Mouse (Mus musculus) macrophage (primary cell): Measurements from ENCODE around the gene Zdhhc17. TPM values are rescaled to one million over a fixed set of nuclear protein-coding genes. Genes with fewer than 3 reads are reported as not detected.

Source experiments
- H3K27ac ChIP-seq: fragments of 350-480 bp; formaldehyde crosslinking; 2 replicates; pipeline ENCODE4 v1.9.0; 2021
- H3K36me3 ChIP-seq: fragments of 350-480 bp; formaldehyde crosslinking; 2 replicates; pipeline ENCODE4 v1.9.0; 2021; ENCODE audit errors: inconsistent target
- H3K4me3 ChIP-seq: fragments of 350-480 bp; formaldehyde crosslinking; 2 replicates; pipeline ENCODE4 v1.9.0; 2021; ENCODE audit errors: inconsistent target
- H3K79me2 ChIP-seq: fragments of 350-480 bp; formaldehyde crosslinking; 2 replicates; pipeline ENCODE4 v1.9.0; 2021; ENCODE audit errors: inconsistent target
- WGBS: methylation state at CpG from one replicate; pipeline ENCODE4 v1.1.7; 2026; ENCODE audit warnings: inconsistent platforms; ENCODE audit not compliant: missing documents; 5-methylcytosine and 5-hydroxymethylcytosine counted together
- polyA plus RNA-seq: library from polyadenylated mRNA; stranded (reverse); fragments of 250-400 nt; gene quantifications from 3 replicates; pipeline ENCODE4 v1.2.4, GENCODE M21; 2018; ENCODE audit warnings: inconsistent platforms

The Zdhhc17 gene
- polyA plus RNA-seq, 1 experiment from 2014 or later = 8.6 TPM

DNA sequence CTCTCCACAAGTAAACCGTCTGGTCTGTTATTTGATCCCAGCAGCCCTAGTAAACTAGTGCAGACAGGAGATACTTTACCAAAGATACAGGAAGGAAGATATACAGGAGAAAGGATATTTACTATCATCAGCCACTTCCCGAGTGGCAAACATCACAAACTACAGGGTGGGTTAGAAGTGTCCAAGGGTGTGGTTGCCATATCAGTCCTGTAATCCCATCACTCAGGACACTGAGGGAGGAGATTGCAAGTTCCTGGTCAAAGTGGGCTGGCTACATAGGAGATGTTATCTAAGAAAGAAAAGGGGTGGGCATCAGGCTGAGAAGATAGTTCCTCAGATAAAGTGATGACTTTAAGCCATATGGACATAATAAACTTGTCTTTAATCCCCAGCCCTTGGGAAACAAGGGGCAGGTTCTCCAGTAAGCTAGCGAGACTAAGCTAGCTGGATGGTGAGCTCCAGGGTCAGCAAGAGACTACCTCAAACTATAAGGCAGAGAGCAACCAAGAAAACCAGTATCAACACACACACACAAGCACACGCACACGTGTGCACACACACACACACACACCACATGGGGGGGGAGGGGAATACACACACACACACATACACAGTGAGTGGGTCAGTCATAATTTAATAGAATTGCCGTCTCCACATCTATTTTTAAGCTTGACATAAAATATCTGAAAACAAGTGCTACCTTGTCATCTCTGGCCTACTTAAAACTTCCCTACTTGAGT, 18.5 kb downstream of the Zdhhc17 start:
- H3K36me3 ChIP-seq = no peaks in the 10 kb centered on the region
- no peak overlapping the region for H3K4me3 ChIP-seq
- no peak overlapping the region for H3K27ac ChIP-seq
- peaks cover 92% of the 10 kb centered on the region for H3K79me2 ChIP-seq
- 77% methylated on average over 6 of the region's 6 CpGs for WGBS

DNA sequence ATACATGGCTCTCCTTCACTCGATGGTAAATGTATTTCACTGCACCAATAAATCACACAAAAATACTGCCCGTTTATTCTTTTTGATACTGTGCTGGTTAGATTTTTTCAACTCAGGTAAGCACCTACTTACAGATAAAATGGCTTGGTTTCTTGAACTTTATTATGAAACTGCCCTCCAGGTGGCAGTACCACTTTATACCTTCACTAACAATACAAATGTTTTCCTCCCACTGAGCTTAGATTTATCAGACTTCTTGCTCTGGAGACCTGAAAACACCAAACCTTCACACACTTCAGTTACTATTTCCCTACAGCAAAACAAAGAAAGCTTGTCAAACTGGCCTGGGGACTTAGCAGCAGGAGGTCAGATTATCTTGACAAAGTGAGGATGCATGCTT, 20.2 kb downstream of the Zdhhc17 start:
- Histone ChIP-seq H3K36me3 (no peaks in the 10 kb centered on the region), H3K4me3 (no peak overlapping the region), H3K27ac (no peak overlapping the region), H3K79me2 (peaks cover 81% of the 10 kb centered on the region)
- WGBS = 54% methylated on average over 2 of the region's 2 CpGs

DNA sequence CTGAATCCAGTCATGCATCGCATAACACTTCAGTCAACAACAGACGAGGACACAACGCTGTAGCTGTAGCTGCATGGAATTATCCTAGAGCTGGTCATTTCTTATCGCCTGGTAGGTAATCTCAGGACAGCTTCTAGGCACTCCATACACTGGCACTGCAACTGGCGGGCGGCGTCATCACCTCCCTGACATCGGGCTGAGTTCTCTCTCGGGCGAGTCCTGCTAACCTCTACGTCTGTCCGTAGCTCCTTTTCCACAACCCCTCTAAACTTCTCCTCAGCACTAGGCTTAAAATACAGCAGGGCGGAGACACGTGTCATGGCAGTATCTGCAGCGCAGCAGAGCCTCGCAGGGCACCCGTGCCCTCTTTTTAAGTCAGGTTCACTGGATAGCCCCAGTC, 23.3 kb downstream of the Zdhhc17 start:
- 95% methylated on average over 17 of the region's 17 CpGs for whole genome bisulfite sequencing
- no peak overlapping the region for H3K27ac ChIP-seq
- peaks cover 54% of the 10 kb centered on the region; the same call in 1 of the 2 replicates for H3K79me2 ChIP-seq
- 0 out of 2 replicates have a peak, but pooled peaks cover 4% of the 10 kb centered on the region for H3K36me3 ChIP-seq
- H3K4me3 ChIP-seq = no peak overlapping the region

DNA sequence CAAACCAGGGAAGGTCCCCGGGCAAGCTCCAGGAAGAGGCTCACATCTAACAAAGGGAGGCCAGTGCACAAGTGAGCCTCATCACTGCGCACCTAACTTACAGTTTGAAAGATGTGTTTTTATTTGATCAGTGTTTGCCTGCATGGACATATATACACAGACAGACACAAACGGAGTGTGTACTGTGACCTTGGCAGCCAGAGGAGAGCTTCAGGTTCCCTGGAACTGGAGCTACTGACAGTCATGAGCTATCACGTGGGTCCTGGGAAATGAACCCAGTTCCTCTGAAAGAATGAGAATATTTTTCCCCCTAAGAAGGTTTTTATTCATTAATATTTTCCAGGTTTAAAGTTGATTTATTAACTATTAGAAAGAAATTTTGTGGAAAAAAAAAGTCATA, 27.2 kb downstream of the Zdhhc17 start:
- Histone ChIP-seq H3K27ac (no peak overlapping the region), H3K36me3 (peaks cover 18% of the 10 kb centered on the region; the same call in 1 of the 2 replicates), H3K4me3 (no peak overlapping the region), H3K79me2 (peaks cover 15% of the 10 kb centered on the region; the same call in 1 of the 2 replicates)
- 95% methylated on average over 4 of the region's 4 CpGs for WGBS

DNA sequence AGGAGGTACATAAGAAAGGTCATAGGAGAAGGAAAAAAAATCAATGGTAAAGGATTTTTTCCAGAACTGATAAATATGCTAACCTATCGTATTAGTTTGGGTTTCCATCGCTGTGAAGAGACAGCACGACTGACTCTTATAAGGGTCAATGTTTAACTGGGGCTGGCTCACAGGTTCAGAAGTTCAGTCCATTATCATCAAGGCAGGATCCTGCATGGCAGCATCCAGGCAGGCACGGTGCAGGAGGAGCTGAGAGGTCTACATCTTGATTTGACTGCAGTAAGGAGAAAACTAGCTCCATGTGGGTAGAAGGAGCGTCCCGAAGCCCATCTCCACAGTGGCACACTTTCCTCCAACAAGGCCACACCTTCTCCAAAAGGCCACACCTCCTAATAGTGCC, 29.5 kb downstream of the Zdhhc17 start:
- Histone ChIP-seq H3K27ac (no peak overlapping the region), H3K36me3 (peaks cover 18% of the 10 kb centered on the region; the same call in 1 of the 2 replicates), H3K79me2 (no peaks in the 10 kb centered on the region), H3K4me3 (no peak overlapping the region)
- 93% methylated on average over 6 of the region's 6 CpGs for WGBS

DNA sequence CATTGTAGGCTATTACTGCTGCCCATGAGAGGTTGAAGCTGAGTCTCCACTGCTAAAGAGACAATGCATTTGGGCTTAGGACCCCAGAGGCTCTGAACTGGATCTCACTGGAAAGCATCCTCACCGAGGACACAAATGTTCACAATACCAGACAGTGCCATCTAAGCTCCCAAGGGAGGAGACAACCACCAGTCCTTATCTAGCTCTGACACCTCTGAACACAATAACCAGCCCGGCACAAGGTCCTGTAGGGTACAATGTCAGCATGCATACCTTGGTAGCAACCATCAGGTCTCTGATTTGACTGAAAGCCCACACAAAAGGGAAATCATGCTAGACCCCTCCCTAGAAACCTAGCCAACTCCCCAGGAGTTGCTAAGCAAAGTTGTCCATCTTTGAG, 30.5 kb downstream of the Zdhhc17 start:
- H3K79me2 ChIP-seq = no peaks in the 10 kb centered on the region
- no peak overlapping the region for H3K27ac ChIP-seq
- H3K4me3 ChIP-seq = no peak overlapping the region
- 82% methylated on average over 2 of the region's 2 CpGs for WGBS
- H3K36me3 ChIP-seq = peaks cover 18% of the 10 kb centered on the region; the same call in 1 of the 2 replicates

DNA sequence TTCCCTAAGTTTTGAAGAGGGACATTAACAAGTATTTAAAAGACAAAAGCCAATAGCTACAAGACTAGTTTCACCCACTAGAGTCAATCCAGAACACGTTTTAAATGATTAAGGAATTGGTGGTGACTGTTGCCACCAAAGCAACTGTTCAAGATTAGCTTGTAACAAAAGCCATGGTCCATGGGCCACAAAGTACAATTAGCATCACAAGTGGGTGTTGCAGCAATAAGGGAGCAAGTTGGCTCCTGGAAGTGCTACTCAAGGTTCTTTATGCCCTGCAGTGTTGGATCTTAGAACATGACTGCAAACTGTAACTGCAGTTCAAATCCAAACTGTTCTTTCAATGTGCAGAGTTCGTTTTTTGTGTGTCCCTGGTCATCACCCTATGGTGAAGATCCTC, 32.6 kb downstream of the Zdhhc17 start:
- H3K27ac ChIP-seq = no peak overlapping the region
- H3K79me2 ChIP-seq = no peaks in the 10 kb centered on the region
- 80% methylated on average over 2 of the region's 2 CpGs for WGBS
- peaks cover 26% of the 10 kb centered on the region; the same call in 1 of the 2 replicates for H3K36me3 ChIP-seq
- H3K4me3 ChIP-seq = no peak overlapping the region

DNA sequence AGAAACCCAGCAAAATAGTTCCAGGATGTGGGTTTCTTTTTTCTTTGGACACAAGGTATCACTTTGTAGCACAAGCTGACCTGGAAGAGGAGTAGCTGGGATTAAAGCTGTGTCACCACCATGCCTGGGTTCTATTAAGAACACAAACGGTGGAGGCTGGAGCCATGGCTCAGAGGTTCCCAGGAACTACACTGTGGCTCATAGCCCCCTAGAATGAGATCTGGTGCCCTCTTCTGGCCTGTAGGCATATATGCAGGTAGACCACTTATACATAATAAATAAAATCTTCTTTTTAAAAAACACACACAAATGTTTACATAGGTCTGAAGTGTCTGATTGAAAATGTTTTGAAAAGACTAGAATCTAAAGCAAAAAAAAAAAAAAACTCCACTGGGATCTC, 33.9 kb downstream of the Zdhhc17 start:
- peaks cover 20% of the 10 kb centered on the region; the same call in 1 of the 2 replicates for H3K36me3 ChIP-seq
- no peak overlapping the region for H3K4me3 ChIP-seq
- 7% methylated on average over 1 of the region's 1 CpGs for WGBS

DNA sequence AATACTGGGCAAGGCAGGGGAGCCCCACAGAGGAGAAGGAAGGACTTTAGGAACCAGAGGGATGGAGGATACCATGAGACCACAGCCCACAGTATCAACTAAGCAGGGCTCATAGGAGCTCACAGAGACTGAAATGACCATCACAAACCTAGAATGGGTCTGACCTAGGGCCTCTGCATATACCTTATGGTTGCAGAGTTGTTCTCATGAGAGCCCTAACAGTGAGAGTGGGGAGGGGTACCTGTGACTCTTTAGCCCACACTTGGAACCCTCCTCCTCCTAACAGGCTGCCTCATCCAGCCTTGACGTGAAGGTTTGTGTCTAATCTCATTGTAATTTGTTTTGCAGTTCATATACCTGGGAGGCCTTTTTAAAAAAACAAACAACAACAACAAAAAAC, 35.1 kb downstream of the Zdhhc17 start:
- Histone ChIP-seq H3K36me3 (peaks cover 12% of the 10 kb centered on the region; the same call in 1 of the 2 replicates), H3K4me3 (no peak overlapping the region), H3K27ac (no peak overlapping the region), H3K79me2 (no peaks in the 10 kb centered on the region)
- 100% methylated on average over 1 of the region's 1 CpGs for WGBS

More for the DNA sequence above, 33.9 kb downstream of the Zdhhc17 start:
- no peak overlapping the region for H3K27ac ChIP-seq
- no peaks in the 10 kb centered on the region for H3K79me2 ChIP-seq

DNA sequence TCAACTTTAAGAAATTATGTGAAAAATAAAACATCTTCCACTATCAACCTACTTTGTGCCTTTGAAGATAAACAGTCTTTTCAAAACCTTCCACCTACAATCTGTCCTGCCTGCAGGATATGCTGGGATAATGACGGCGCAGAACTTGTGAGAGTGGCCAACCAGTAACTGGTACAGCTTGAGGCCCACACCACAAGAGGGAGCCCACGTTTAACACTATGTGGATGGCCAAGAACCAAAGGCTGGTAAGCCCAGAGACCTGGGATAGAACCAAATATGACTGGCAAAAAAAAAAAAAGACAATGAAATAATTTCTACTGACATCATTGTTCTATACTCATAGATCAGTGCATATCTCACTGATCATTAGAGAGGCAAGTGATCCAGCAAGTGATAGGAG, 35.5 kb downstream of the Zdhhc17 start:
- peaks cover 14% of the 10 kb centered on the region; the same call in 1 of the 2 replicates for H3K36me3 ChIP-seq
- WGBS = 73% methylated on average over 3 of the region's 3 CpGs
- no peak overlapping the region for H3K4me3 ChIP-seq

DNA sequence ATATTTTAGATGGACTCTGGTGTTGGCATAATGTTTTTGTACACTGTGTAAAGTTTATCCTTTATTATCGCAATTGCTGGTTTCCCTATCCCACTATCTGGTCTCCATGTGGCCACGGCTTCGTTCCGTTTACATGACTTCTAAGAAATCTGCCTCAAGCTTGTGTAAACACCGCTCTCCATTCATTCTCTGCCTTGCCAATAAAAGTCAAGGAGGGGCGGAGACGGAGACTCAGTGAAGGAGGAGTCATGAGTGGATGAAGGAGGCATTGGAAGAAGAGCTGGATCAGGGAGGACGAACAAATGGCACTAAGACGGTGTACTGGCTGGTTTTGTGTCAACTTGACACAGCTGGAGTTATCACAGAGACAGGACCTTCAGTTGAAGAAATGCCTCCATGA, 37.9 kb downstream of the Zdhhc17 start:
- H3K36me3 ChIP-seq = peaks cover 25% of the 10 kb centered on the region; the same call in 1 of the 2 replicates
- no peak overlapping the region for H3K27ac ChIP-seq
- no peaks in the 10 kb centered on the region for H3K79me2 ChIP-seq
- WGBS = 100% methylated on average over 9 of the region's 9 CpGs
- H3K4me3 ChIP-seq = no peak overlapping the region

More for the DNA sequence above, 35.5 kb downstream of the Zdhhc17 start:
- Histone ChIP-seq H3K79me2 (no peaks in the 10 kb centered on the region), H3K27ac (no peak overlapping the region)

DNA sequence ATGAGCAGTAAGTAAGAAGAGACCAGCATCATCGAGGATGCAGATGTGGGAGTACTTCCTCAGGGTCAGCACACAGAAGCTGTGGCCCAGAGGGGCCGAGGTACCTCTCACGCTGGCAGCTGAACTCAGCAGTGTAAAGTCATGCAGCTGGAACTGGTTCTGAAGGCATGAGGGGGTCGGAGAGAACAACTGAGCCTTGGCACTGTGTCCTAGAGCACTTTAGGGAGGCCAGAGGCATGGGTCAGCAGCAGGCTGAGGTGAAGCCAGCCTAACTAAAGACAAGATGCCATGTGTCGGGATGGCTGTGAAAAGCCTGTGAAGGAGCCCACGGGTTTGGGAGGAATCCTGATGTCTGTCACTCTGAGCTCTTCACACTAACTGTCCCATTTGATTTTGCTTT, 38.5 kb downstream of the Zdhhc17 start:
- 89% methylated on average over 6 of the region's 6 CpGs for WGBS
- Histone ChIP-seq H3K4me3 (no peak overlapping the region), H3K36me3 (peaks cover 28% of the 10 kb centered on the region; the same call in 1 of the 2 replicates), H3K27ac (no peak overlapping the region), H3K79me2 (no peaks in the 10 kb centered on the region)

DNA sequence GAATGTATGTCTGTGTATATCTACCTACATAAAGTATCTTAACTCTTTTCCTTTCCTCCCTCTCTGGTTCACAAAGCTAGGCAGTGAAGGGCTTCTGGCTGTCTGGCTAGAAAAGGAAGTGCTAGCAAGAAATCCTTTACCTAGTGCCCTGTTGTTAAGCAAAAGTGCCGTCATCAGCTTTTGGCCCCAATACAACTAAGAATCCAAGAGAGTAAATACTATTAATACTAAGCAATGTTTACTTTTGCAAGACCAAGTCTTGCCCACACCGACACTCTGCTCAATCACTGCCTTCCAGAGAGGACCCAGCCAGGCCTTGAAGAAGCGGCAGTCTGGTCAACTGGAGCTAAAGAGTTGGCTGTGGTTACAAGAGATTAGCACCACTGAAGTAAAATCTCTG, 38.9 kb downstream of the Zdhhc17 start:
- WGBS = 100% methylated on average over 3 of the region's 3 CpGs
- Histone ChIP-seq H3K79me2 (no peaks in the 10 kb centered on the region), H3K27ac (no peak overlapping the region), H3K4me3 (no peak overlapping the region), H3K36me3 (peaks cover 28% of the 10 kb centered on the region; the same call in 1 of the 2 replicates)

DNA sequence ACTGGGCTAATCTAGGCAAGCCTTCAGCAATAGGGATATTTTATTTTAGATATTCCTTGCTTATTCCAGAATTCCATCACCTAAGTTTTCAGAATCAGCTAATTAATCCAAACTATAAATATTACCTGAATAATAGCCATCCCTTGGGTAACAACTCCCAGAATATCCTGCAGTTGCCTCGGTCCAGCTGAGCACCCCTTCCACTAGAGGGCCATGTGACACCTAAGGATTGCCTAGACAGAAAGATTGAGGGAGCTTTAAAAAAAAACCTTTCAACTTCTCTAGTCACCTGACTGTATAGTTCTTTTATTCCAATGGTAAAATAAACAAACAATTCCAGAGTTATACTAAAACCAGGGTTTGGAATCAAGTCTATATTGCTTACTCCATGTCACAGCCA, 47.8 kb downstream of the Zdhhc17 start:
- H3K79me2 ChIP-seq = no peaks in the 10 kb centered on the region
- H3K4me3 ChIP-seq = no peak overlapping the region
- no peak overlapping the region for H3K27ac ChIP-seq
- WGBS = 45% methylated on average over 1 of the region's 1 CpGs
- peaks cover 15% of the 10 kb centered on the region; the same call in 1 of the 2 replicates for H3K36me3 ChIP-seq

DNA sequence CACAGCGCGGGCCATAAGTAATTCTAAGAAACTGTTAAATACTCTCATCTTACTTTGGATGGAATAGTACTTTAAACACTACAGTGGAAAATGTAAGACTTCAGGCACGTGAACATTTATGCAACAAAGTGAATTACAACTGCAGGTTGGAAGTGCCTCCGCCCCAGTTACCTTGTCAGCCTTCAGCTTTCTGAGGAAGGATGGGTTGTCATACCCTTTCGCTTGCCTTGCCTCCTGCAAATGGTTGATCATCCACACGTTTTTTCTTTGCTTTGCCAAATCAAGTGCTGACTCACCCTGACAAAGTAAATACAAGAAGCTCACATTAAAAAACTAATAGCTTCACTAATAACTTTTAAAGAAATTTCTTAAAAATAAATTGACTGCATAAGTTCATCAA, 49.1 kb downstream of the Zdhhc17 start:
- Histone ChIP-seq H3K4me3 (no peak overlapping the region), H3K79me2 (no peaks in the 10 kb centered on the region), H3K27ac (no peak overlapping the region), H3K36me3 (peaks cover 10% of the 10 kb centered on the region; the same call in 1 of the 2 replicates)
- 95% methylated on average over 6 of the region's 6 CpGs for WGBS
